Mouse (Mus musculus) spleen, adult 2 months (tissue): ENCODE data around the gene Gm10330. TPM values are rescaled to one million over a fixed set of nuclear protein-coding genes. Genes with fewer than 3 reads are reported as not detected.
"Not testable (repeated sequence)": the region's sequence is repeated elsewhere in the genome, so short reads cannot be mapped to it uniquely, and the experiment has no call there.

ENCODE experiments used
- DNase-seq, 2 experiments: peaks; one replicate each; pipeline versions ENCODE4 v3.0.0 to v3.0.0-alpha.2; 2012 to 2021; ENCODE audit warnings: low spot score in 2 of 2, low read depth in 1 of 2
- H3K27ac ChIP-seq: fragments of 200-500 bp; 2 replicates; pipeline ENCODE4 v1.5.1; 2012; ENCODE audit warnings: low read length, inconsistent platforms; ENCODE audit not compliant: insufficient read depth
- H3K27me3 ChIP-seq: fragments of 200-500 bp; 2 replicates; pipeline ENCODE4 v1.6.1; 2012; ENCODE audit warnings: mild to moderate bottlenecking, moderate library complexity, low read length, inconsistent platforms; ENCODE audit not compliant: control insufficient read depth, insufficient read depth
- H3K36me3 ChIP-seq: fragments of 200-500 bp; 2 replicates; pipeline ENCODE4 v1.6.1; 2012; ENCODE audit warnings: mild to moderate bottlenecking, low read length, inconsistent platforms; ENCODE audit not compliant: control insufficient read depth, insufficient read depth
- H3K4me1 ChIP-seq: fragments of 200-500 bp; 2 replicates; pipeline ENCODE4 v1.6.1; 2011; ENCODE audit warnings: inconsistent platforms; ENCODE audit not compliant: control insufficient read depth, insufficient read depth, insufficient read length
- H3K4me3 ChIP-seq: fragments of 200-500 bp; 2 replicates; pipeline ENCODE4 v1.5.1; 2011; ENCODE audit warnings: mild to moderate bottlenecking, inconsistent platforms; ENCODE audit not compliant: insufficient read depth, insufficient read length; ENCODE audit errors: extremely low read depth
- WGBS: fragments of 180-500 bp; shearing (Covaris S2); methylation state at CpG from one replicate; pipeline ENCODE4 v1.1.7; 2018; 5-methylcytosine and 5-hydroxymethylcytosine counted together
- polyA plus RNA-seq: library from polyadenylated mRNA; depleted of rRNA; stranded (reverse); fragments of >200 nt; gene quantifications from 2 replicates; pipeline ENCODE4 v1.2.3, GENCODE M21; 2012; rRNA removed

Gm10330 gene
- polyA plus RNA-seq: not detected in 2 replicates

DNA sequence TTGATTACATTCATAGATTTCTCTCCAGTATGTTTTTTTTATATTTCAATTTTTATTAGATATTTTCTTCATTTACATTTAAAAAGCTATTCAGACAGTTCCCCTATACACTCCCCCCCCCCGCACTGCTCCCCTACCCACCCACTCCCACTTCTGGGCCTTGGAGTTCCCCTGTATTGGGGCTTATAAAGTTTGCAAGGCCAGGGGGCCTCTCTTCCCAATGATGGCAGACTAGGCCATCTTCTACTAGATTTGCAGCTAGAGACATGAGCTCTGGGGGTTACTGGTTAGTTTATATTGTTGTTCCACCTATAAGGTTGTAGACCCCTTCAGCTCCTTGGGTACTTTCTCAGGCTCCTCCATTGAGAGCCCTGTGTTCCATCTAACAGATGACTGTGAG lies at the start of gene Gm10330:
Gm10330 (minus strand) TSS at position 101 of the 400 bp plus-strand sequence.
- 88% methylated on average over 1 of the region's 1 CpGs for WGBS
- not testable (repeated sequence) for H3K4me3 ChIP-seq, H3K27ac ChIP-seq, DNase-seq, H3K4me1 ChIP-seq, H3K27me3 ChIP-seq, H3K36me3 ChIP-seq

DNA sequence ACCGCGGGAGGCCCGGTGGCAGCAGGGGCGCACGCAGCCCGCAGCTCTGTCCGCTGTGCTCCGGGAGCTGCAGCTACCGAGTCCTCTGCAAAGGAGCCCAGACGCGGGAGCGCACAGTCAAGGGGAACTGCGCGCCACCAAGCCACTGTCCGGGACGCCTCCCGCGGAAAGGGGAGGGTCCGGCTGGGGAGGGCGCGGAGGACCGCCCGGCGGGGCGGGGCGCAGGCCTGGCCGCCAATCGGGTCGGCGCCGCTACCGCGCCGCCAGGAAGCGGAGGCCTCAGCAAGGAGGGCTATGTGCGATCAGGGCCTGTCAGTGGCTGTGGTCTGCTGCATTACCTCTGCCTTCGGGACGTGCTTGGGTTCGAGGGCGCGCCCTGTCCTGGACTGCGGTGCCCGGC lies 20.7 kb upstream of the Gm10330 start:
- not testable (repeated sequence) for H3K4me3 ChIP-seq, H3K36me3 ChIP-seq, H3K27me3 ChIP-seq, DNase-seq, H3K4me1 ChIP-seq, H3K27ac ChIP-seq
- 37% methylated on average over 41 of the region's 43 CpGs for WGBS

DNA sequence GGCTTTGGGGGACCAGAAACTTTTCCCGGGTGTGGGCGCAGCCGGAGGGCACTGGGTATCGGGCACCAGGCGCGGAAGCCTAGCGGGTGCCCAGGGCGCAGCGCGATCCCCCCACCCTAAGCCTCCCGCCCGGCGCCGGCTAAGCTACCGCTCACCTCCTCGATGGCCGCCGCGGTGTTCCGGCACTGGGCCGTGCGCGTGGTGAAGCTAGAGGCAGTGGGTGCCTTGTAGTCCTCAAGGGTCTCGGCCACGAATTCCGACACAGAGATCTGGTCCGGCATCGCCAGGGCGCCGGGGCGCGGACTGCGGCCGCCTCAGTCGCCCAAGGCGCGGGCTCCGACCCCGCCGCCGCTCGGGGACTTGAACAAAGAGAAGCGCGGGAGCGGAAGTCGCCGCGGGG lies 20.3 kb upstream of the Gm10330 start:
- not testable (repeated sequence) for H3K27ac ChIP-seq, H3K36me3 ChIP-seq, H3K27me3 ChIP-seq, H3K4me3 ChIP-seq, H3K4me1 ChIP-seq
- peak in 1 of 2 experiments; percentile 5 for DNase-seq
- 44% methylated on average over 41 of the region's 48 CpGs for WGBS
